Comparison of ENCODE assay signal across 10 mouse cellular contexts in the genomic region with DNA sequence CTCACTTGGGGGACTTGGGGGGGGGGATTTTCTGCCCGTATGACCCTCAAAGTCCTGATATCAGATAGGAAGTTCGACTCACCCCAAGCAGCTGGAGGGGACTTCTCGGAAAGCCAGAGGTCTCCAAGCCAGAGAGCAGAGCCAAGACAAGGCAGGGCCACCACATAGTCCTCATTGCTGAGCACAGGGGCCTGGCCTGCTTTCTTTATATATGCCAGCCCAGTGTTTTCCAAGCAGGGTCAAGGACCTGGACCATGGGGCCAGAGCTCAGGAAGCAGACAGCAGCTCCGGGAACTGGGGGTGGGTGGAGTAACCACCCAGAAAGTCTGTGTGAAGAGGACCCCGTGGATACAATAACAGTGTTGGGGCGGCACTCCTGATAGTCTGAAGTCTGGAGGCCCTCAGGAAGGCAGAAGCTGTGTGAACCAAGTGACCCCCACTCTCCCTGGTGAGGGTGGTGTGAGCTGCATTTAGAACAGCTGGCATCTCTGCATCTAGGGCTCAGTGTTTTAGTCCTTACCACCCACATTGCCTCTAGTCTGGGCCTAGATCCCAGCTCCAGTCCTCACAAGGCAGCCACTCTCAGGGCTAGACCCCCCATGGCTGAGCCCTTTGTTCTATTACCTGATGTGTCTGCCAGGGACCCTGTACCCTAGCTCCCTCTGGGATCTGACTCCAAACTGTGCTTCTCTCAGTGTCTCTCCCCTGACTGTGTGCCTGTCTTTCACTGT. TPM values are rescaled to one million over a fixed set of nuclear protein-coding genes. Genes with fewer than 3 reads are reported as not detected.
DNase-seq lines count a peak whose midpoint lies in the region; ATAC-seq and TF ChIP-seq lines count a peak whose summit lies in the region.
"Had no signal": no experiment of that assay in that cellular context is flagged by ENCODE, and none has a peak within 500 bp of the region (broad histone marks: within the 10 kb centered on the region; RNA-seq: fewer than 3 reads in every experiment).

A gene (minus strand): TSS at position 386 of the 731 bp plus-strand sequence.

- H3K4me2 ChIP-seq in hindbrain, embryonic 13.5 days = no peak within 1 kb of the TSS
- no peak within 1 kb of the TSS for H3K4me2 ChIP-seq in hindbrain, embryonic 12.5 days (replicated peaks)
- peak within 1 kb of the TSS; percentile 45 for H3K4me2 ChIP-seq in liver, embryonic 15.5 days
- no peak within 1 kb of the TSS for H3K4me2 ChIP-seq in kidney, embryonic 14.5 days (replicated peaks; ENCODE audit: low read depth, low read length)

- peaks cover 11% of the 10 kb centered on the region; the same call in 1 of the 2 replicates for H3K4me1 ChIP-seq in hindbrain, embryonic 13.5 days (replicated peaks)
- peaks cover 6% of the 10 kb centered on the region for H3K4me1 ChIP-seq in hindbrain, embryonic 12.5 days
- H3K4me1 ChIP-seq in liver, embryonic 15.5 days (replicated peaks) = peaks cover 19% of the 10 kb centered on the region
- H3K4me1 ChIP-seq in kidney, embryonic 14.5 days (ENCODE audit: control insufficient read depth, insufficient read depth, low read length) = no peaks in the 10 kb centered on the region

- WGBS in hindbrain, embryonic 13.5 days = 70% methylated on average over 6 of the region's 6 CpGs
- 61% methylated on average over 6 of the region's 6 CpGs for WGBS in hindbrain, embryonic 12.5 days
- 40% methylated on average over 6 of the region's 6 CpGs for WGBS in liver, embryonic 15.5 days (ENCODE audit: insufficient replicate concordance)
- 71% methylated on average over 6 of the region's 6 CpGs for WGBS in kidney, embryonic 14.5 days

- no peaks in the 10 kb centered on the region for H3K27me3 ChIP-seq in hindbrain, embryonic 13.5 days
- no peaks in the 10 kb centered on the region for H3K27me3 ChIP-seq in hindbrain, embryonic 12.5 days
- H3K27me3 ChIP-seq in liver, embryonic 15.5 days = no peaks in the 10 kb centered on the region
- H3K27me3 ChIP-seq in kidney, embryonic 14.5 days (ENCODE audit: control insufficient read depth, insufficient read depth, low read length) = no peaks in the 10 kb centered on the region

- no peaks in the 10 kb centered on the region for H3K36me3 ChIP-seq in hindbrain, embryonic 13.5 days
- no peaks in the 10 kb centered on the region for H3K36me3 ChIP-seq in hindbrain, embryonic 12.5 days
- H3K36me3 ChIP-seq in liver, embryonic 15.5 days (replicated peaks) = no peaks in the 10 kb centered on the region
- no peaks in the 10 kb centered on the region for H3K36me3 ChIP-seq in kidney, embryonic 14.5 days (ENCODE audit: control insufficient read depth, insufficient read depth, low read length)

- H3K9me3 ChIP-seq in hindbrain, embryonic 13.5 days = no peaks in the 10 kb centered on the region
- H3K9me3 ChIP-seq in hindbrain, embryonic 12.5 days (replicated peaks) = no peaks in the 10 kb centered on the region
- H3K9me3 ChIP-seq in liver, embryonic 15.5 days (replicated peaks) = no peaks in the 10 kb centered on the region
- no peaks in the 10 kb centered on the region for H3K9me3 ChIP-seq in kidney, embryonic 14.5 days (ENCODE audit: control insufficient read depth, low read length)

- no peak for TF ChIP-seq CTCF in layer of hippocampus, adult 2 months (conservative IDR thresholded peaks at IDR 0.05)

- no peak for ATAC-seq in hindbrain, embryonic 13.5 days (ENCODE audit: low FRiP score)
- ATAC-seq in hindbrain, embryonic 12.5 days (ENCODE audit: low FRiP score) = no peak
- peak; percentile 77 for ATAC-seq in liver, embryonic 15.5 days (ENCODE audit: insufficient read depth)
- no peak for ATAC-seq in kidney, embryonic 14.5 days (ENCODE audit: low FRiP score, low TSS enrichment)

- H3K27ac ChIP-seq in hindbrain, embryonic 13.5 days = no peak within 1 kb of the TSS
- no peak within 1 kb of the TSS for H3K27ac ChIP-seq in hindbrain, embryonic 12.5 days
- H3K27ac ChIP-seq in layer of hippocampus, adult 2 months = peak within 1 kb of the TSS; percentile 71
- peak within 1 kb of the TSS; percentile 72 for H3K27ac ChIP-seq in liver, embryonic 15.5 days (replicated peaks)
- no peak within 1 kb of the TSS for H3K27ac ChIP-seq in kidney, embryonic 14.5 days (ENCODE audit: low read depth, low read length)

- peak; percentile 35 for DNase-seq in cerebellum, adult 9-11 months
- peak; percentile 30 to 60 for DNase-seq in layer of hippocampus, adult 2 months (ENCODE audit: low spot score in 2 of 2)
- no peak for DNase-seq in T-cell, adult 2 months (ENCODE audit: low spot score)
- no peak for DNase-seq in Muller cell, postnatal 12 days (ENCODE audit: inconsistent ontology term)

- no peak within 1 kb of the TSS for H3K4me3 ChIP-seq in hindbrain, embryonic 13.5 days
- H3K4me3 ChIP-seq in hindbrain, embryonic 12.5 days = no peak within 1 kb of the TSS
- no peak within 1 kb of the TSS; the same call in 1 of the 2 replicates for H3K4me3 ChIP-seq in layer of hippocampus, adult 2 months
- peak within 1 kb of the TSS; percentile 38 for H3K4me3 ChIP-seq in liver, embryonic 15.5 days (replicated peaks)
- no peak within 1 kb of the TSS for H3K4me3 ChIP-seq in kidney, embryonic 14.5 days (ENCODE audit: low read length)
- H3K4me3 ChIP-seq: myocyte had no signal

- H3K9ac ChIP-seq in hindbrain, embryonic 13.5 days = 0 out of 2 replicates have a peak within 1 kb of the TSS, but pooled peaks have one; percentile 24
- no peak within 1 kb of the TSS for H3K9ac ChIP-seq in hindbrain, embryonic 12.5 days
- H3K9ac ChIP-seq in liver, embryonic 15.5 days = peak within 1 kb of the TSS; percentile 16; the same call in 1 of the 2 replicates
- no peak within 1 kb of the TSS for H3K9ac ChIP-seq in kidney, embryonic 14.5 days (ENCODE audit: low read depth, low read length)

RNA-seq across cellular contexts. Expression of the gene that starts here (rescaled TPM):
- 1.0 and 1.3 TPM in 2 replicates for polyA plus RNA-seq in hindbrain, embryonic 13.5 days (2015; fragmentation: Nextera tagmentation; extraction: Ambion mirVana)
- 0.27 and 0.89 TPM in 2 replicates for polyA plus RNA-seq in hindbrain, embryonic 12.5 days (2016; fragmentation: Nextera tagmentation; extraction: Ambion mirVana)
- 10 to 100 TPM; 27.6 to 28.6 TPM for total RNA-seq in layer of hippocampus, adult 2 months (2021)
- 434 and 589 TPM in 2 replicates for polyA plus RNA-seq in liver, embryonic 15.5 days (2015; fragmentation: Nextera tagmentation; extraction: Ambion mirVana)
- polyA plus RNA-seq in kidney, embryonic 14.5 days (2014; fragmentation: Nextera tagmentation; extraction: Ambion mirVana) = 0.30 TPM in 1 of 2 replicates, not detected in the other
- total RNA-seq: common myeloid progenitor, adult 5-6 weeks had no signal

Comparison
In these comparisons a context has a peak if more than half of its experiments do, and no peak if none do; other contexts are left out.
1. RNA of the gene that starts here (polyA plus RNA-seq): 434 to 589 TPM in liver, embryonic 15.5 days; 1.0 to 1.3 TPM in hindbrain, embryonic 13.5 days, 0.27 to 0.89 TPM in hindbrain, embryonic 12.5 days and 0.30 TPM in kidney, embryonic 14.5 days; every median in the first group is over 100 times any median in the second.
2. H3K9ac ChIP-seq: peak in hindbrain, embryonic 13.5 days (single experiment) and liver, embryonic 15.5 days (single experiment); none in hindbrain, embryonic 12.5 days (single experiment) and kidney, embryonic 14.5 days (single experiment).
3. H3K27ac ChIP-seq: peak in layer of hippocampus, adult 2 months (single experiment) and liver, embryonic 15.5 days (single experiment); none in hindbrain, embryonic 13.5 days (single experiment), hindbrain, embryonic 12.5 days (single experiment) and kidney, embryonic 14.5 days (single experiment).
4. DNase-seq: peak in cerebellum, adult 9-11 months (single experiment) and layer of hippocampus, adult 2 months (2 of 2); none in T-cell, adult 2 months (single experiment) and Muller cell, postnatal 12 days (single experiment).